Mouse (Mus musculus) ovary, adult 18-20 months (tissue): ENCODE data around the gene Cnpy1.

Source experiments
- DNase-seq: peaks from one replicate; pipeline ENCODE4 v3.0.0; 2022; ENCODE audit warnings: low spot score, mixed read lengths

Cnpy1 gene

DNA sequence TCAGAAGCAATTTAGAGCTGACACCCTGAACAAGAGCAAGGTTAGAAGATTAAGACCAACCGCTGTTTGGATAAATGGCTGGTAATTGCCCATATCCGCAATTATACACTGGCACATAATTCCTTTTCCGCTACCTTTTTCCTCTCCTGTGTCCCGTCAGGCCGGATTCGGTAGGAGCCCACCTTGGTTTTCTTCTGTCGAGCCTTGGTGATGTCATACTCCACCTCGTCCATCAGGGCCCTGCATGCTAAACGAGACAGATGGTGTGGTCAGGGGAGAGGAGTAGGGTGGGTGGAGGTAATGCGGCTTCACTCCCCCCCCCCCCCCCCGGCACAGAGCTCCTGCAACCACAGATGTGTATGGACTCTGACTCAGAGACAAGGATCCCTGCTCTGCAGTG lies at the start of gene Cnpy1:
TSS of gene Cnpy1 (minus strand) at position 233 of the 400 bp plus-strand sequence.
- DNase-seq: no peak

DNA sequence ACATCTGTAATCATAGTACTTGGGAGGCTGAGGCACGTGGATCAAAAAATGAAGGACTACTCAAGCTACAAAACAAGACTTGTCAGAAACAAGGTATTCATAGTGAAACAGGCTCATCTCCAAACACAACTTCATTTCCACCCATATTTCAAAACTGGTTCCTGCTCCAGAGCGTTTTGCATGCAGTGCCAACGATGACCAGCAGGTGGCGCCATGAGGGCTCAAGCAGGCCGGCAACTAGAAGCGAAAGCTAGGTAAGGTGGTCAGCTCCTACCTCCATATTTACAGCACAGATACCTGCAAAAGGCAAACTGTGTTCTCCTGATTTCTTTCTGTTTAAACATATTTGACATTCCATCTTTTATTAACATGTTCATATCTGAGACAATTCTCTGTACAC lies 48.4 kb upstream of the Cnpy1 start:
- peak; percentile 19 for DNase-seq

DNA sequence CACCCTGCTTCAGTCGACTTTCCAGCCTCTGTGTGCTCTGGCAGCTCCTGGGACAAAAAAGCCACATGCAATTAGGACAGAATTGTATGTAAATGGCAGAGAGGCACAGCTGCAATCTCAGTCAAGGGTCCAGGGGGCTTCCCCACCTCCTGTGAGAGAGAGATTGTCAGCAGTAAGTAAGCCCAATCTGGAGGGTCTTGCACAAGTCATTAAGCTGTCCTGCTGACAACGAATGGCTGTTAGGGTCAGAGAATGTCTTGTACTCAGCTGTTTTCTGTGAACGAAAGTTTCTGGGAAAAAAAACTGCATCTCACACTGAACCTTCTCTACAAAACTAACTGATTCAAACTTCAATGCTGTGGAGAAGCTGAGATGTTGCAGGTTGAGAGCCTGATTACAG lies 46.7 kb upstream of the Cnpy1 start:
- DNase-seq: no peak

DNA sequence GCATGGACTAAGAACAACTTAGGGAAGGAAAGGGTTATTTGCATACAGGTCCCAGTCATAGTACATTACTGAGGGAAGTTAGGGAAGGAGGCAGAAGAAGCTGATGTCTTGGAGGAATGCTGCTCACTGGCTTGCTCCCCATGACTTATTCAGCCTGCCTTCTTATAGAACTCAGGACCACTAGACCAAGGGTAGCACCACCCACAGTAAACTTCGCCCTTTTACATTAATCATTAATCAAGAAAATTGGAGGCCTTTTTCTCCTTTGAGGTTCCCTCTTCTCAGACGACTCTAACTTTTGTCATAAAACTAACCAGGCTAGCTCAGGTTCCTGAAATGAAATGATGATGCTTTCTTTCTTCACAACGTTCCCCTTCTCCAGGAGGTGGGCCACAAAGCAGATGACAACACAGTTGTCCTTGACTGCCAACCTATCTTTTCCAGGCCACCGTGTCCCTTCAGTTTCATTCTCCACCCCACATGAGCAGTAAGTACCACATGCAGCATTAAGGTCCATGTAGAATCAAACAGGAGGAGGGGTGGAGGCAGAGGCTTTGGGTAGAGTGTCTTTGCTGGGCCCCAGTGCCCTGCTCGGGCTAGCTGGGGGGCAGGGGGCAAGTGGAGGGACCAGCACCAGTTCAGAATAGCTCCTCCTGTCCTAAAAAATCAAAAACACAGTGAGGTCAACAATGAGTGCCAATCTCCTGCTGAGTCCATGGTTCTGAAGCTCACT lies 45.7 kb upstream of the Cnpy1 start:
- no peak for DNase-seq

DNA sequence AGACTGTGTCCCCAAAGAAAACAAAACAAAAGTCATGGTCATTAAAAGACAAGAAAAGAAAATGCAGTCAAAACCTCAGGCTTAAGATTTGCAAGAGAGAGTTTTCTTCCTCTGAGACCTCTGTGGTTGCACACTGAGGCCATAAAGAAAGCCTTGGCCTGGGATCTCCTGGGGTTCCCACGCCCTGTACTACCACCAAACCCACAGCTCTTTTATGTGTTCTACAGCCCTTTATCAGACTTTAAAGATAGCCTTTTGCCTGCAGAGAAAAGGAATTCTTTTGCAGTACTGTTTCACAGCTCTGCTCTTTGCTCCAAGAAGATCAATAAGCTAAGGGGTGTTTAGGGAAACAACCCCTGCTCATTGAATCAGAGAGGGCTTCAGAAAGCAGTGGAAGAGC lies 45.0 kb upstream of the Cnpy1 start:
- DNase-seq: no peak

DNA sequence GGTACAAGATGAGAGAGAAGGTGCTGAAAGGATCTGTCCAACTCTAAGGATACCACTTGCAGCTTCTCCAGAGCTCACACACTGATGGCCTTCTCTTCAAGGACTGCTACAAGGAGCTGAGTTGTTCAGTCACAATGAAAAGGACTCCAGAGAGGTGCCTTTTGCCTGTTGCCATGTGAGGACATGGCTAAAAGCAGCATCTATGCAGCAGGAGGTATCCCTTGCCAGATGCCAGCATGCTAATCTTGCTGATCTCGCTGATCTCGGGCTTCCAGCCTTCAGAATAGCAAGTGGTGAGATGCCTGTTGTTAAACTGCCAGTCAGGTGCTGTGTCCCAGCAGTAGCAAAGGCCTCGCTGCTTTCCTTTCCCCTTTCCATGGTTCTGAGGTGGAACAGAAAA lies 43.5 kb upstream of the Cnpy1 start:
- DNase-seq: no peak

DNA sequence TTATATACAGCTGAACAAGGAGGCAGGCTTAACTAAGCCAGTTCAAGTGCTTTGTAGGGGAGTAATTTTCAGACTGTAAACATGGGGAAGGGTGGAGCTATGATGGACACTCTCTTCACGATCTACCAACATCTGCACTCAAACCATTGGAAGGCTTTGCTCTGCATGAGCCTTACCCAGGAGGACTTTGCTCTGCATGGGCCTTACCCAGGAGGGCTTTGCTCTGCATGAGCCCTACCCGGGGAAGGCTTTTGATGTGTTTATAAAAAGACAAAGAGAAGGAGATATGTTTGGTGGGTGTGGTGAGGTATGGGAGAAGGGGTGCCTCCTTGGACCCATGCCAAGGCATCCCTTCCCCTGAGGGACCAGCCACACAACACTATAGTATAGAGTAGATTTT lies 31.7 kb upstream of the Cnpy1 start:
- DNase-seq: no peak

DNA sequence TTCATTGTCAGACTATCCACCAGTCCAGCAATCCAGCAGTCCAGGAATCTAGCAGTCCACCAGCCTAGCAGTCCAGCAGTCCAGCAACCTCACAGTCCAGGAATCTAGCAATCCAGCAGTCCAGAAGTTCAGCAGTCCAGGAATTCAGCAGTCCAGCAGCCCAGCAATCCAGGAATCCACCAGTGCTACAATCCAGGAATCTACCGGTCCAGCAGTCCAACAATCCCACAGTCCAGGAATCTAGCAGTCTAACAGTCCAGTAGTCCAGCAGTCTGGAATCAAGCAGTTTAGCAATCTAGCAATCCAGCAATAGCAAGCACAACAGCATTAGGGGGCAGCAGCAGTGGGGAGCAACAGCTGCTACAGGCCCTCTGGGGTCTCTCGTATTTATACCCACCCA lies 27.2 kb upstream of the Cnpy1 start:
- no peak for DNase-seq

DNA sequence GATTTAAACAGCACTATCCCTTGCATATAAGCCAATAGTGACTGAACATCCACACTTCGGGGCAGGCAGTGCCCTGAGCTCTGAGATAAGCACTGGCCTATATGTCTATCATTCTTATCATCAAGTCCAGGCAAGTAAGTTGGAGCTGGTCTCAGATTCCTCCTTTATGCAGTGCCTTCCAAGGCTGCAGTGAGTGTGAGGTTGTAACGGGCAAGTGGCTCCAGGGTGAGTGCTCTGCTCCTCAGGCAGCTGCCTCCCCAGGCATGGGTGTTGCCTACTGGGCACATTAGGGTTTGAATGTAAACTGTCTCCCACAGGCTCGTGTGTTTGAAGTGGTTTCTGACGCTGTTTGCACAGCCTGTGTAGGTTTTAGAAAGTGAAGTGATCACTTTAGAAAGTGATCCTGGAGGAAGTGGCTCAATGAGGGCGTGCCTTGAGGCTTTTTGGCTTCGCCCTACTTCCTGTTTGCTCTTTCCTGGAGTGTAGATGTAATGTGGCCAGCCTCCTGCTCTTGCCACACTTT lies 23.9 kb upstream of the Cnpy1 start:
- no peak for DNase-seq

DNA sequence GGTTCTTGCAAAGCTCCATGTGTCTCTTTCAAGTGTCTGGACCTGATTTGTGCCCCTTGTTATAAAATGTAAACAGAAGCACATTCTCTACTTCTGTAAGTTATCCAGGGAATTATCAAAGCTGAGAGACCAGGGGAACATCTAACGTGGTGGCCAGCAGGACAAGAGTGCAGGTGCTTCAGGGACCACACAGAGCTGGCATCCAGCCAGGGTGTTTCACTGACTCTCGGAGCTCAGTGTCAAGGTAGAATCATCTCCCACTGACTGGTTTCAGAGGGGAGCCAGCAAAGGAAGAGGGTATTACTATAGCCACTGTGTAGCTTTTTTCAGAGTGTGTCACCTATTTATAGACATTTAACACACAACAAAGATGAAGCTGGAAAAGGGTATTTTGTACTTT lies 22.0 kb upstream of the Cnpy1 start:
- no peak for DNase-seq

DNA sequence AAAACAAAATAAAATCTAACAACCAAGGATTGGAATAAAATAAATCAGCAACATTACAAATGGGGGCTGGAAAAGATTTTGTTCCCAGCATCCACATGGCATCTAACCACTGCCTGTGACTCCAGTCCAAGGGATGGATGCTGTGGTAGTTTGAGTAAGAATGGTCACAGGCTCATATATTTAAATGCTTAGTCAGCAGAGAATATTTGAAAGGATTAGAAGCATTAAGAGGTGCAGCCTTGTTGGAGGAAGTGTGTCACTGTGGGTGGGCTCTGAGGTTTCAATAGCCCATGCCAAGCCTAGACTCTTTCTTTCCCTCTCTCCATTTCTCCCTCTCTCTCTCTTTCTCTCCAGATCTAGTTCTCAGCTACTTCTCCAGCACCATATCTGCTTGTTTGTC lies 20.0 kb upstream of the Cnpy1 start:
- no peak for DNase-seq

DNA sequence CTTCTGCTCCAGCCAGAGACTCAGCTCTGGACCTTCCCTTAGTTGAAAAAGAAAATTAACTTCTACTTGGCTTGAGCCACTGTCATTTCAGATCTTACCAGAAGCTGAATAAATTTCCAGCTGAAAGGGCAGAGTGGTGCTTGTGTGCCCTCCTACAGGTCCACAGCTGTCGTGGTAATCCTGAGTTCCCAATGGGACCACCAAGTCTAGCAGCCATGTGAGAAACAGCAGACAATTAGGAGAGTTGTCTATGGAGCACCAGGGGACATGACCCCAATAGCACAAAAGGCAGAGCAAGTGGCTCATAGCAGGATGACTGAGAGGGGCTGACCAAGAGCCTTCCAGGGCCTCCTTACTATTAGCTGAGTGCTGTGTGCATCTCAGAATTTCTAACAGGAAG lies 18.2 kb upstream of the Cnpy1 start:
- no peak for DNase-seq

DNA sequence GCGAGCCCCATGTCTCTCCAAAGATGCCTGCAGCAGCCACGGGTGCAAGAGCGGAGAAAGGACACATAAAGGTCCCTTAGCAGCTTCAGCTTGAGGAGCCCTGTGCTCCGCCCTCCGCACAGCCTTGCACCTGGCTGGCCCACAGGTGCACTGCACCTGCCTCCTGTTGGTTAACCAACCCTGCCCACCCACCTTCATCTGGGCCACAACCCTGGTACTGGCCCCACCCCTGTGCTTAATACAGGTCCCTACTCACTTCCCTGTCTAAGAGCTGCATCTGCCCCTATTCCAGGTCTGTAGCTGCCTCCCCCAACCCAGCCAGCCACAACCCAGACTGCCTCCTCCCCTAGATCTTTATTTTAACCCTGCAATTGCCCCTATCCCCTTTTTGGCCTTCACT lies 16.5 kb upstream of the Cnpy1 start:
- DNase-seq: no peak

DNA sequence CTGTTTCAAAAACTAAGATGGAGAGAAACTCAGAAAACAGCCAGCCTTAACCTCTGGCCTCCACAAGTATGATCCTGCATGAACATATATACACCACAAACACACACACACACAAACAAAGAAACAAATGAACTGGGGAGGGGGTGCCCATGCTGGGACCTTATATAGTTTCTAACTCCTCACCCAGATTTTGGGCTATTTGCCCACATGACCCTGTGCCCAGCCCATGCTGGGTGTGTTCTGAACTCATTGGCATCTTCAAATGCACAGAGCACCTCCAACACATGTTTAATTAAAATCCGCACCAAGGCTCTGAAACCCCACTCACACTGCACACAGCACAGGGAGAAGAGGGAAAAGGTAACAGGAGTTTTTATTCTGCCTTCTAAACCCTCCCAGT lies 14.3 kb upstream of the Cnpy1 start:
- no peak for DNase-seq

DNA sequence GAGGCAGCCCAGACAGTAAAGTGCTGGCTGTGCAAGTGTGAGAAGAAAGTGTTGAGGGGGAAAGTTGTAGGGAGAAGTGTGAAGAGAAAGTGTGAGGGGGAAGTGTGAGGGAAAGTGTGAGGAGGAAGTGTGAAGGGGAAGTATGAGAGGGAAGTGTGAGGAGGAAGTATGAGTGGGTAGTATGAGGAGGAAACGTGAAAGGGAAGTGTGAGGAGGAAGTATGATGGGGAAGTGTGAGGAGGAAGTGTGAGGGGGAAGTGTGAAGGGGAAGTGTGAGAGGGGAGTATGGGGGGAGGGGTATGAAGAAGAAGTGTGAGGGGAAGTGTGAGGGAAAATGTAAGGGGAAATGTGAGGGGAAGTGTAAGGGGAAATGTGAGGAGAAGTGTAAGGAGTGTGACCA lies 13.8 kb upstream of the Cnpy1 start:
- DNase-seq: no peak

DNA sequence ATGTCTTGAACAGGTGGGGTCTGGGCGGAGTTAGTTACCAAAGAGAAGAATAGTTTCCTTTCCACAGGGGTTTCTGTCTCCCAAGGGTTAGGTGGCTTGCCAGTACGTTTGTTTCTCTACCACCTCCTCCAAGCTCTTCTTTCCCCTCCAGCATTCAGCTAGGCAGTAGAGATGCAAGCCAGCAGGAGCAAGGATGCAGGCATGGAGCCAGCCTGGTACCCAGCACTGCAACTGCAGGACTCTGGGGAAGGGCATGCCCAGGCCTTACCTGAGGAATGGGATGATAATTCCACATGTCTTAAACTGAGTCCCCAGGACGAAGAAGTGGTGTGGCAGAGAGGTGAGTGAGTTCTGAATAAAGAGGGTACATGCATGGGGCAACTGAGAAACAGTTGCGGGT lies 12.2 kb upstream of the Cnpy1 start:
- no peak for DNase-seq

DNA sequence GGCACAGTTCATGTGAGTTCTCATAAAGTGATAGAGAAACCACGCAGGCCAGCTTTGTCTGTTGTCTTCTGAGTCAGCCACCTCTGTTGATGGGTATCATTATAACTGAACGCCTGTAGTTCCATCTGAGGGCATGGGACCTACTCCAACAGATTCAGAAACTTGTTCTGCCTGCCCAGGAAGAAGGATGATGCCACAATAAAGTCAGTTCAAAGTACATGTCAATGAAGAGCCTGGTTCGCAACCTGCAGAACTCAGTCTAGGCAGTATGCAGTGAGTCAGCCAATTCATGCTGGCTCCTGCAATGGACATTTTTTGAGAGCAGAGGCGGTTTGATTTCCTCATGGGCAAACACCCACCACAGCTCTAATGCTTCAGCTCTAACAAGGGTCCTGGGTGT lies 7.4 kb upstream of the Cnpy1 start:
- no peak for DNase-seq

DNA sequence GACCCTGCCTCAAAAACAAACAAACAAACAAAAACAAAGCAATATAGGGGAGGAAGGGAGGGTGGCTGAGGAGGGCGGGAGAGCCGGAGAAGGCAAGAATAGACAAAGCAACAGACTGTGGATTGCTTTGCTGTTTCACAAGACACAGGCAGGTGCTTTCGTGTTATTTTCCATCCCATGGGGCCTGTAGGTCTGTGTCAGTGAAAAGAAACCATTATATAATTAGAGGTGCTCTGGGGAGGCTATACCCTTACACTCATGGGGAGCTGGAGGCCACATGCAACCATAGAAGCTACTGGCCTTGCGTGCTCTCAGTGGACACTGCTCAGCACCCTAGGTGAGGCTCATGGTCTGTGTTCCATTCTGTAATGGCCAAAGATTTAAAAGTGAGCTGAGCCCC lies 6.7 kb upstream of the Cnpy1 start:
- no peak for DNase-seq

DNA sequence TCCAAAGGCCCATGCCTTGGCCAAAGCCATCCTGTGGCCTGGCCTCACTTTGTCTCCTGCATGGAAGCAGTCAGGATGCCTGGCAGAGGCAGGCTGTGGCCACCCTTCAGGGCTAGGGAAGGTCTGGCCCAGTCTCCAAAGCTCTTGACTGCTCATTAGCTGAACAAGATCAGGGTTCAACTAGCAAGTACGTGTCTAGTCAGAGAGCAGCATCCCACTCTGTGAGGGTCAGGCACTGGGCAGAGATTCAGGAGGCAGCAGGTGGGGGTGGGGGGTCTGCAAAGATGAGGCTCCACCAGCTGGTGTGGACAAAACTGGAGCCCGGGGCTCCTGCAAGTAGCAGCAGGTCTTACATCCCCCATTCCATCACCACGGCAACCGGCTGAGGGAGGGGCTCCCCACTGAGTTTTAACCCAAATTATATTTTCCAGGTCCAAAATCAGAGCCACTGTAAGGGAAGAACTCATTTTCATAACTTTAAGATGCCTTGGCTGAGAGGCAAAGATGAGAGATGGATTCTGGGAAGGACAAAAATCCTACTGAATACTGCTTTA lies 5.7 kb upstream of the Cnpy1 start:
- DNase-seq: no peak

DNA sequence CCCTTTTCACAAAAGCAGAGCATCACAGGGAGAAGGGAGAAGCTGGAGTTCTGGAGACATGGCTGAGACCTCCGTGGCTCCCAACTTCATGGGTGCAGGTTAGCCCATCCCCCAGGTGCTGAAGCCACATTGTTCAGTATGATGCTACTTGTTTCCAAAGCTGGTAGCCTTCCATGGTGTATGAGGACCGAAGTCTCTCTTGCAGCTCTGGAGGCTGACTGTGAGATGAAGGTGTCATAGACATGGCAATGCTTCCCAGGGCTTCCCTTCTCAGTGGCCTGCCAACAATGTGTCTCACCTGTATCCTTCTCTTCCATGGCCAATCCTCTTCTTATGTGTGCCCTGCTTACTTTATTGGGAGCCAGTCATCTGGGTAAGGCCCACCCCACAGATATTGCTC lies 4.9 kb upstream of the Cnpy1 start:
- no peak for DNase-seq

DNA sequence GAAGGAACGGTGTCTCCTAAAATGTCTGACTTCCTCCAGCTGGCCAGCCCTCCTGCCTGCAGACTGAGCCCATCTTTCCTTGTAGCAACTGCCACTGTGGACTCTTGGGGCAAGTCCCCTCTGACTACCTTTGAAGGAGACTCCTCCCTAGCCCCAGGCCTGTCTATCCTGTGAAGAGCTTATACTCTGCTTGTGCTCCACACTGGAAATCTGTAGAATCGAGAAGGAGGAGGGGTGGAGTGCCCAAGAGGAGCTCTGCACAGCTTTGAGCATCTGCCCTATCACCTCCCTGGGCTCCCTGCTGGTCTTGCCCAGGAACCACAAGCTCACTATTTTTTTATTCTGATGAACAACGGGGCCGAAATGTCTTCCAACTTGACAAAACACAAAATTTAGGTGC lies 485 bp downstream of the Cnpy1 start:
- no peak for DNase-seq

DNA sequence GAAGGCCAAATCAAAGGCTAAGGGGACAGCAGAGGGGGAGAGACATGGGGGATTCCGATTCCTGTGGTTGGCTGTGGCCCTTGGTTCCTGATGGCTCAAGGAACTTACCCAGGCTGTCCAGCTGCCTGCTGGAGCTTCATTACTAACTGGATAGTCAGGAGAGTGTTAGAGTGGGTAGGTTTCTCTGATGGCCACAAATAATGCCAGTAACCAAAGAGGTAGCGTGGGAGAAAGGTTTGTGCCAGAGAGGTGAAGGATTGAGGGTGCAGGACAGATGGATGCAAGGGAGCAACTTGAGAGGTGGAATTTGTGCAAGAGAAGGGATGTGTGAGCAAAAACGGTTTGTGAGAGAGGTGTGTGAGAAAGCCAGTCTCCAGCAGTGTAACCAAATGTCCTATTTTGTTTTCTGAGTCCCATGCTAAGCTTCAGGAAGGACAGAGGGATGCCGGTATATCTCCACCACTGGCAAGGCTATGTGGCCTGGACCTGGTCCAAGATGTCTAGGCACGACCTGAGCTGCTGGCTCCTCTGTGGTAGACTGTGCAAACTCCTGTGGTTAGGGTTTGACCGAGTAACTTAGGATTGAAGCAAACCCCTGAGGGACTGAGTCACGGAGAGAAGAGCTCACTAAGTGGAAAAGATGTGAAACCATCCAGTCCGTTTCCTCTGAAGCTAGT lies 2.0 kb downstream of the Cnpy1 start:
- DNase-seq: no peak

DNA sequence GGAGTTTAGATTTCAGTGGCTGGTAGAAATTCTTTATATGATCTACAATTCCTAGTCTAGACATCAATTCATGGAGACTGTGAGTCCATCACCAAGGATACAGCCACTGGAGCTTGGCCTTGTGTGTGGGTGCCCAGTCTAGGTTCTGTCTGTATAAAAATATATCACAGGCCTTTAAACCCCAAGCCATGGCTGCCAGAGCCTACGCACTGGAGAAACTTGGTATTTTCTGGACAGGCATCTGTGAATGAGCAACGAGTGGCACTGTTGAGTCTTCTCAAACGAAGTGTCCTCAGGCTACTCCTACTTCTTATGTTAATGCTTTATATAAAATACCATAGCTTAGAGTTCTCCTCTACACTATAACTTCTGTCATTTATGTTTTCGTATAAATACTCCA lies 4.2 kb downstream of the Cnpy1 start:
- no peak for DNase-seq

DNA sequence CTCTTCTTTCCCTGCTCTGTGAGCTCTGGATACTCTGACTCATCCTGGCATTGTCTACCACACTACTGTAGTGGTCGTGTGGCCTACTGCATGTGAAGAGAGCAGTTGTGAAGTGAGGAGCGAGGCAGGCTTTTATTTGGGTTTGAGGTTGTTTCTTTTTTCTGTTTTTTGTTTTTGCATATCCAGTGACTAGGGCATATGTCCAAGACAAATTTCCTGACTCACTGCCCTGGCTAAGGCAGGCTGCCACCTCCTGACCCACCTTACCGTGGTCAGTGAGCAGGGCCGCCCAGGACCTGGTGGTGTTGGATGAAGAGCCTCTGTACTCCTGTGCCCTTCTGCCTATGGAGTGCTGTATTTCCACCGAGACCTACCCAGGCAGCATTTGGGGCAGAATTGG lies 5.8 kb downstream of the Cnpy1 start:
- no peak for DNase-seq
